Mouse (Mus musculus) stomach, postnatal 0 days (tissue): ENCODE measurements around the gene Gtf2h2. TPM values are rescaled to one million over a fixed set of nuclear protein-coding genes. Genes with fewer than 3 reads are reported as not detected.
"Not testable (repeated sequence)": the region's sequence is repeated elsewhere in the genome, so short reads cannot be mapped to it uniquely, and the experiment has no call there.

ENCODE experiments used
- ATAC-seq: fragments of 200-750 bp; cut with Nextera tagmentation; 2 replicates; pipeline ENCODE4 v1.8.0; 2017; ENCODE audit not compliant: low FRiP score, low TSS enrichment
- DNase-seq: peaks from one replicate; pipeline ENCODE4 v3.0.0-alpha.2; 2016; ENCODE audit warnings: low spot score
- H3K27ac ChIP-seq: fragments of 300-500 bp; sonication (generic); replicated peaks from 2 replicates; pipeline ENCODE4 v1.5.1; 2014; ENCODE audit warnings: mild to moderate bottlenecking, control low read depth
- H3K27me3 ChIP-seq: fragments of 300-500 bp; sonication (generic); 2 replicates; pipeline ENCODE4 v1.6.1; 2014; ENCODE audit warnings: low read length; ENCODE audit not compliant: control insufficient read depth, insufficient read depth
- H3K36me3 ChIP-seq: fragments of 300-500 bp; sonication (generic); 2 replicates; pipeline ENCODE4 v1.6.1; 2014; ENCODE audit warnings: low read length, mixed read lengths; ENCODE audit not compliant: control insufficient read depth, insufficient read depth
- H3K4me1 ChIP-seq: fragments of 300-500 bp; sonication (generic); replicated peaks from 2 replicates; pipeline ENCODE4 v1.6.1; 2014; ENCODE audit warnings: antibody characterized with exemption; ENCODE audit not compliant: control insufficient read depth, insufficient read depth
- H3K4me2 ChIP-seq: fragments of 300-500 bp; sonication (generic); replicated peaks from 2 replicates; pipeline ENCODE4 v1.6.1; 2014; ENCODE audit warnings: low read depth, mild to moderate bottlenecking, control low read depth, moderate library complexity
- H3K4me3 ChIP-seq: fragments of 300-500 bp; sonication (generic); 2 replicates; pipeline ENCODE4 v1.5.1; 2014; ENCODE audit warnings: low read depth, low read length, control low read depth
- H3K9ac ChIP-seq: fragments of 300-500 bp; sonication (generic); 2 replicates; pipeline ENCODE4 v1.6.1; 2014; ENCODE audit warnings: mild to moderate bottlenecking, low read length, control low read depth, mixed read lengths
- H3K9me3 ChIP-seq: fragments of 300-500 bp; sonication (generic); 2 replicates; pipeline ENCODE4 v1.6.1; 2016; ENCODE audit warnings: low read length; ENCODE audit not compliant: control insufficient read depth
- CTCF ChIP-seq: IDR thresholded peaks from 2 replicates; pipeline ENCODE4 v1.5.1; 2016; ENCODE audit warnings: antibody characterized with exemption, low read depth, mild to moderate bottlenecking, moderate library complexity
- EP300 ChIP-seq: optimal IDR thresholded peaks from 2 replicates; pipeline ENCODE3; 2016; ENCODE audit warnings: antibody characterized with exemption
- WGBS: fragments of 180-500 bp; shearing (Covaris S2); extraction: QIAGEN DNeasy Blood & Tissue Kit; methylation state at CpG from one replicate; pipeline ENCODE4 v1.1.7; 2014; 5-methylcytosine and 5-hydroxymethylcytosine counted together
- polyA plus RNA-seq: library from polyadenylated mRNA; unstranded; fragments of >200 nt; fragmentation: Nextera tagmentation; extraction: Ambion mirVana; gene quantifications from 2 replicates; pipeline ENCODE4 v1.2.1, GENCODE M21; 2015

The Gtf2h2 gene
- polyA plus RNA-seq, 1 experiment from 2014 or later: 25.7 TPM

GRCm38 (mm10) chr13:100516213-100517105, 24.1 kb upstream of the Gtf2h2 start:
- peak; percentile 73 for ATAC-seq
- Histone ChIP-seq H3K9me3 (no peaks in the 10 kb centered on the region), H3K36me3 (no peaks in the 10 kb centered on the region), H3K4me1 (no peaks in the 10 kb centered on the region), H3K27ac (peak overlapping the region; percentile 82), H3K4me2 (no peak overlapping the region), H3K27me3 (no peaks in the 10 kb centered on the region), H3K9ac (no peak overlapping the region), H3K4me3 (no peak overlapping the region)
- WGBS: 46% methylated on average over 12 of the region's 12 CpGs
- TF ChIP-seq CTCF (no peak), EP300 (peak; percentile 46)
- no peak for DNase-seq

- TF ChIP-seq EP300 (no peak), CTCF (no peak)
- H3K4me1 ChIP-seq: no peaks in the 10 kb centered on the region
- H3K36me3 ChIP-seq: no peaks in the 10 kb centered on the region
- no peak for ATAC-seq
- DNase-seq: no peak
- no peak overlapping the region for H3K4me3 ChIP-seq
- WGBS: 84% methylated on average over 2 of the region's 2 CpGs
- no peaks in the 10 kb centered on the region for H3K9me3 ChIP-seq
- no peaks in the 10 kb centered on the region for H3K27me3 ChIP-seq
- H3K4me2 ChIP-seq: no peak overlapping the region
- no peak overlapping the region for H3K27ac ChIP-seq
- no peak overlapping the region for H3K9ac ChIP-seq
These were observed 20.4 kb upstream of the Gtf2h2 start for GRCm38 (mm10) chr13:100512792-100513191.

GRCm38 (mm10) chr13:100511860-100512364, 19.5 kb upstream of the Gtf2h2 start:
- H3K36me3 ChIP-seq: no peaks in the 10 kb centered on the region
- WGBS: 56% methylated on average over 4 of the region's 4 CpGs
- ATAC-seq (no peak), DNase-seq (no peak)
- no peak overlapping the region for H3K27ac ChIP-seq
- H3K9me3 ChIP-seq: no peaks in the 10 kb centered on the region
- H3K4me2 ChIP-seq: no peak overlapping the region
- H3K9ac ChIP-seq: no peak overlapping the region
- TF ChIP-seq CTCF (no peak), EP300 (no peak)
- H3K27me3 ChIP-seq: no peaks in the 10 kb centered on the region
- H3K4me1 ChIP-seq: no peaks in the 10 kb centered on the region
- no peak overlapping the region for H3K4me3 ChIP-seq

GRCm38 (mm10) chr13:100511146-100511859, 18.9 kb upstream of the Gtf2h2 start:
- Histone ChIP-seq H3K27ac (no peak overlapping the region), H3K27me3 (no peaks in the 10 kb centered on the region), H3K4me1 (no peaks in the 10 kb centered on the region), H3K36me3 (no peaks in the 10 kb centered on the region), H3K9ac (no peak overlapping the region), H3K4me3 (no peak overlapping the region), H3K9me3 (no peaks in the 10 kb centered on the region), H3K4me2 (no peak overlapping the region)
- 67% methylated on average over 7 of the region's 7 CpGs for WGBS
- no peak for DNase-seq
- TF ChIP-seq CTCF: no peak
- TF ChIP-seq EP300: no peak
- ATAC-seq: no peak

- DNase-seq, ATAC-seq: not testable (repeated sequence)
These were observed 7.2 kb upstream of the Gtf2h2 start for GRCm38 (mm10) chr13:100499625-100500024.

GRCm38 (mm10) chr13:100495337-100495736, 3.0 kb upstream of the Gtf2h2 start:
- ATAC-seq (peak; percentile 15; the same call in 1 of the 2 replicates), DNase-seq (no peak)

More at GRCm38 (mm10) chr13:100499625-100500024, 7.2 kb upstream of the Gtf2h2 start:
- H3K4me2 ChIP-seq, H3K4me1 ChIP-seq, H3K27ac ChIP-seq, H3K36me3 ChIP-seq, H3K27me3 ChIP-seq, H3K9me3 ChIP-seq, H3K9ac ChIP-seq, H3K4me3 ChIP-seq: not testable (repeated sequence)

More at GRCm38 (mm10) chr13:100495337-100495736, 3.0 kb upstream of the Gtf2h2 start:
- Histone ChIP-seq H3K4me3 (no peak overlapping the region), H3K27ac (no peak overlapping the region), H3K9me3 (no peaks in the 10 kb centered on the region), H3K4me2 (no peak overlapping the region), H3K4me1 (no peaks in the 10 kb centered on the region), H3K36me3 (no peaks in the 10 kb centered on the region), H3K27me3 (no peaks in the 10 kb centered on the region), H3K9ac (no peak overlapping the region)
- TF ChIP-seq CTCF (no peak), EP300 (no peak)
- WGBS: 61% methylated on average over 4 of the region's 4 CpGs
